Mouse (Mus musculus): Measurements from ENCODE around the gene Dnali1. TPM values are rescaled to one million over a fixed set of nuclear protein-coding genes. Genes with fewer than 3 reads are reported as not detected.
A peak's percentile ranks its signal among the peaks of the same experiment; 100 is the strongest.

Dnali1 gene
- total RNA-seq (2021): not detected
- long read RNA-seq, experiment 1: 0 reads
- long read RNA-seq, experiment 2: 0 reads

- DNase-seq: peak; percentile 45
These were observed at the start of gene Dnali1 for GRCm38 (mm10) chr4:125065517-125066307. Gene Dnali1, minus strand, starts transcription at chr4:125065703.

- DNase-seq: no peak
These were observed 49.6 kb upstream of the Dnali1 start for GRCm38 (mm10) chr4:125115081-125115480.

- peak; percentile 87 for DNase-seq
These were observed 49.1 kb upstream of the Dnali1 start for GRCm38 (mm10) chr4:125114638-125115037.

GRCm38 (mm10) chr4:125105354-125105753, 39.9 kb upstream of the Dnali1 start:
- DNase-seq: no peak

- no peak for DNase-seq
These were observed 35.8 kb upstream of the Dnali1 start for GRCm38 (mm10) chr4:125101334-125101733.

GRCm38 (mm10) chr4:125099458-125099857, 34.0 kb upstream of the Dnali1 start:
- DNase-seq: peak; percentile 89

GRCm38 (mm10) chr4:125097412-125097811, 31.9 kb upstream of the Dnali1 start:
- DNase-seq: no peak

- DNase-seq: no peak
These were observed 30.6 kb upstream of the Dnali1 start for GRCm38 (mm10) chr4:125096066-125096465.

- no peak for DNase-seq
These were observed 27.5 kb upstream of the Dnali1 start for GRCm38 (mm10) chr4:125093031-125093430.

- DNase-seq: peak; percentile 79
These were observed 19.9 kb upstream of the Dnali1 start for GRCm38 (mm10) chr4:125085346-125085841.

GRCm38 (mm10) chr4:125084403-125085345, 19.2 kb upstream of the Dnali1 start, which contains the start of gene Meaf6:
Gene Meaf6, plus strand, starts transcription at chr4:125085134.
- peak; percentile 95 for DNase-seq

GRCm38 (mm10) chr4:125078698-125079097, 13.2 kb upstream of the Dnali1 start:
- no peak for DNase-seq

GRCm38 (mm10) chr4:125077700-125078099, 12.2 kb upstream of the Dnali1 start:
- no peak for DNase-seq

GRCm38 (mm10) chr4:125066490-125067370, 1.2 kb upstream of the Dnali1 start, which contains the start of gene Snip1:
Gene Snip1, plus strand, starts transcription at chr4:125066672.
- peak; percentile 89 for DNase-seq

- no peak for DNase-seq
These were observed 1.7 kb downstream of the Dnali1 start for GRCm38 (mm10) chr4:125063829-125064228.

GRCm38 (mm10) chr4:125059025-125059424, 6.5 kb downstream of the Dnali1 start:
- DNase-seq: peak; percentile 44

- no peak for DNase-seq
These were observed 7.5 kb downstream of the Dnali1 start for GRCm38 (mm10) chr4:125058033-125058432.

GRCm38 (mm10) chr4:125057273-125057672, 8.2 kb downstream of the Dnali1 start:
- DNase-seq: no peak

GRCm38 (mm10) chr4:125056476-125056875, 9.0 kb downstream of the Dnali1 start:
- DNase-seq: no peak

GRCm38 (mm10) chr4:125055385-125055784, 10.1 kb downstream of the Dnali1 start:
- no peak for DNase-seq

GRCm38 (mm10) chr4:125044454-125044853, 21.0 kb downstream of the Dnali1 start:
- no peak for DNase-seq

Measured in gastrocnemius, postnatal 10 days (tissue).